Mouse (Mus musculus): Measurements from ENCODE around the gene Srsf1.

- TF ChIP-seq POLR2A (IDR thresholded peaks at IDR 0.05; ENCODE audit: control insufficient read depth, extremely low read depth, insufficient read depth, low read length, poor library complexity): no peak
- TF ChIP-seq CTCF (IDR thresholded peaks at IDR 0.05; ENCODE audit: borderline replicate concordance, control insufficient read depth, extremely low read depth, insufficient read depth, low read length, poor library complexity): no peak
Measured at GRCm38 (mm10) chr11:88045878-88046277, 1.3 kb upstream of the Srsf1 start.
